17 mouse cellular contexts compared by ENCODE assay signal in the genomic region with DNA sequence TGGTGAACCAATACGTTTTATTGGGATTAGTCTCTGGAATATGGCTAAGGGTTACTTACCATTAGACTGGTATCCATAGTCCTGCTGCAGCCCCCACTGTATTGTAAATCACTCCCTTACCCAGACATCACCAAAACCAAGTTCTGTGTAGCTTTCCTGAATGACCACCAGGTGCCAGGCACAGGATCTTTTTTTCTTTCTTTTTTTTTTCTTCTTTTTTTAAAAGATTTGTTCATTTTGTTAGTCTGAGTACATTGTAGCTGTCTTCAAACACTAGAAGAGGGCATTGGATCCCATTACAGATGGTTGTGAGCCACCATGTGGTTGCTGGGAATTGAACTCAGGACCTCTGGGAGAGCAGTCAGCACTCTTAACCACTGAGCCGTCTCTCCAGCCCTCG.
"Had no signal": no experiment of that assay in that cellular context is flagged by ENCODE, and none has a peak within 500 bp of the region (broad histone marks: within the 10 kb centered on the region; RNA-seq: fewer than 3 reads in every experiment).

No protein-coding gene starts in this region.

- H3K4me2 ChIP-seq: lung, embryonic 15.5 days; midbrain, embryonic 12.5 days; neural tube, embryonic 12.5 days had no signal

- H3K27ac ChIP-seq: macrophage; midbrain, embryonic 12.5 days; neural tube, embryonic 12.5 days had no signal

- H3K4me1 ChIP-seq: midbrain, embryonic 12.5 days; neural tube, embryonic 12.5 days had no signal

- DNase-seq: liver, postnatal 0 days; lung, adult 2 months; lung, postnatal 14 days; lung, postnatal 36 days; midbrain, embryonic 14.5 days; right cerebral cortex, postnatal 14 days; spleen, adult 18-20 months; thymus, adult 18-20 months; thymus, postnatal 14 days; thymus, postnatal 36 days had no signal

- H3K36me3 ChIP-seq: lung, embryonic 15.5 days; midbrain, embryonic 12.5 days; neural tube, embryonic 12.5 days had no signal

- H3K9ac ChIP-seq: liver, postnatal 0 days; lung, embryonic 15.5 days; midbrain, embryonic 12.5 days; neural tube, embryonic 12.5 days had no signal

- H3K27me3 ChIP-seq: lung, embryonic 15.5 days; megakaryocyte, embryonic 14.5 days; midbrain, embryonic 12.5 days; neural tube, embryonic 12.5 days had no signal

- H3K9me3 ChIP-seq: lung, embryonic 15.5 days; midbrain, embryonic 12.5 days; neural tube, embryonic 12.5 days had no signal

- H3K4me3 ChIP-seq: lung, embryonic 15.5 days; megakaryocyte, embryonic 14.5 days; midbrain, embryonic 12.5 days; neural tube, embryonic 12.5 days had no signal

- ATAC-seq: liver, postnatal 0 days; lung, postnatal 0 days; midbrain, embryonic 16.5 days had no signal
